Mouse (Mus musculus) lung, postnatal 10 days (tissue): ENCODE measurements around the gene Endod1.

ENCODE experiments used
- DNase-seq: peaks from one replicate; pipeline ENCODE4 v3.0.0; 2021

Endod1 gene

DNA sequence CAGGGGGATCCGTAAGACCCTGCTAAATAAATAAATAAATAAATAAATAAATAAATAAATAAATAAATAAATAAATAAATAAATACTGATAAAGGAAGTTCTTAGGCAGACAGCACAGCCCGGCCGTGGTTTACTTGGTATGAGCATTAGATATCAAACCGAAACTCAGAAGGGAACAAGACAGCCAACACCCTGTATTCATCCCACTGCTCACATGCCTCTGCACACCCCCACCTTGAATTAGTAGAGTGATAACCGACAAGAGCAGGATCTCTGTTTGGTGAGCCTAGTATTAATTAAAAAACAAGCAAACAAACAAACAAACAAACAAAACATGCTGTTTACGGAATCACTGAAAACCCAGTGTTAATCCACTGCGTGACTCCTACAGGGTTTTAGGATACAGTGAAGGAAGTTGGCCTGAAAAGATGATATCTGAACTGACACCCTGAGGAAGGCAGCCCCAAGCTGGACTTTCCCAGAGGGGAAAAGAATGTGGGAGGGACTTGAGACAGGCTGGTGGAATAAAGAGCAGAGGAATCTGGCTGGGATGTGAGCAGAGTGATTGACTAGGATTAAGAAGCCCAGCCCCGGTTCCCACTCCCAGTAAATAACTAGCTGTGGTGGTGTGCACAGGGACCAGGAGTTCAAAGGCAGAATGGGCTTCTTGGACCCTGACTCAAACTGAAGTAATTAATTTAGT, at the start of gene Endod1:
Gene Endod1, minus strand, starts transcription at position 155 of the 703 bp plus-strand sequence.
- peak; percentile 74 for DNase-seq

DNA sequence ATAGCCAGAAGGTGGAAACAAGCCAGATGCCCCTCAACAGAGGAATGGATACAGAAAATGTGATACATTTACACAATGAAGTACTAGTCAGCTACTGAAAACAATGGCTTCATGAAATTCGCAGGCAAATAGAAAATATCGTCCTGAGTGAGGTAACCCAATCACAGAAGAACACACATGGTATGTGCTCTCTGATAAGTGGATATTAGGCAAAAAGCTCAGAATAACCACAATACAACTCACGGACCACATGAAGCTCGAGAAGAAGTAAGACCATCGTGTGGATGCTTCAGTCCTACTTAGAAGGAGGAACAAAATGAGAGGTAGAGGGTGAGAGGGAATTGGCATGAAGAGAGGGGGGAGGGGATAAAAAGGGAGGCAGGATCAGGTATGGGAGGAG, 27.8 kb upstream of the Endod1 start:
- DNase-seq: no peak

DNA sequence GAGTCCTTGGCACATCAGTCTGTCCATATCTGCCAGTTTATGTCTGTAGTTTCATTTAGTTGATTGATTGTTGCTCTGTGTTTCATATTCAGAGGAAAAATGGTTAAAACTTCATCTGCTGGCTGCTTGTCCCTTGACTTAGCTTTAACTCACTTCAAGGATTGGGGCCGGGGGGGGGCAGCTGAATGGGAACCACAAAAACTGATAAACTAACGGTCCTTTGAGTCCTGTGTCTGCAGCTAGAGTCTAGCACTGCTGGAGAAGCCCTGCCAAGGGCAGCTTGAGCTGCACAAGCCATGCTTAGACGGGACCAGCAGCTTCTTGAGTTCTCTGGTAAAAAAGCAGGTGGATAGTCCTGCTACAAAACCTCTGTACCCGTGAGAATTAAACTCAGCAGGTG, 26.7 kb upstream of the Endod1 start:
- no peak for DNase-seq

DNA sequence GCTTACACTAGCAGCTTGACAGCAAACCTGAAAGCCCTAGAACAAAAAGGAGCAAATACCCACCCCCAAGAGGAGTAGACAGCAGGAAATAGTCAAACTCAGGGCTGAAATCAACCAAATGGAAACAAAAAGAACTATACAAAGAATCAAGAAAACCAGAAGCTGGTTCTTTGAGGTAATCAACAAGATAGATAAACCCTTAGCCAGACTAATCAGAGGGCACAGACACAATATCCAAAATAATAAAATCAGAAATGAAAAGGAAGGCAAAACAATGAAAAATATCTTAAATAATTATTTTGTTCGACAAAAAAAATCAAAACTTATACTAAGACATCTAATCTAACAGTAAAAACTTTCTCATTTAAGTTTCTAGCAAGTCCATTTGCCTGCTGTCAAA, 24.7 kb upstream of the Endod1 start:
- no peak for DNase-seq

DNA sequence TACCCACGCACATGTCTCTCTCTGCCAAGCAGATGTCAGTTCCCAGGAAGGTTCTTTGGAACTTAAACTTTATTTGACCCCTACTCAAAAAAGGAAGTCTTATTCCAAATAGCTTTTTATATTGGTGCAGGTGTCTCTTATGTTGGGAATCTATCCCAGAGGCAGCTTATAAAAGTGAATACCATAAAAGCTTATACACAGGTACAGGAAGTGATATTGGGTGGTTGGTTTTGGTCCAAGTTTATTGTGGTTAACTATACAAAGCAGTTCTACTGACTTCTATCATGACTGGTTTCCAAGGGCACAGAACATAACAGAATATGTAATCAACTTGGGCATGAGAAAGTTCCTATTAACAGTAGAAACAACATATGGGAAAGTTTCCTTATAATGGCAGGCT, 20.8 kb upstream of the Endod1 start:
- DNase-seq: no peak

DNA sequence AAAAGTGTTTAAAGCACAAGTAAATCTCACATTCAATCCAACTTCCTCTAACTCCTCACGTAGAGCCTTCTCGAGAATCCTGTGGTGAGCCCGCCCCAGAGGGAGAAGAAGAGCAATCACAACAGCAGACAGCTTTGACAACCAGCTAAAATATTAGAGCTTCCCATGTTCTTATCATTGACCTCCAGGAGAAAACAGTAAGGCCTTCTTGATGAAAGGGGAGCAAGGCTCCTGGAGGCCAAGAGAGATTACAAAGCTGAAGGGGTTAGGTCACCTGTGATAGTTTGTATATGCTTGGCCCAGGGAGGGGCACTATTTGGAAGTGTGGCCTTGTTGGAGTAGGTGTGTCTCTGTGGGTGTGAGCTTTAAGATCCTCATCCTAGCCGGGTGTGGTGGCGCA, 19.1 kb upstream of the Endod1 start:
- no peak for DNase-seq

DNA sequence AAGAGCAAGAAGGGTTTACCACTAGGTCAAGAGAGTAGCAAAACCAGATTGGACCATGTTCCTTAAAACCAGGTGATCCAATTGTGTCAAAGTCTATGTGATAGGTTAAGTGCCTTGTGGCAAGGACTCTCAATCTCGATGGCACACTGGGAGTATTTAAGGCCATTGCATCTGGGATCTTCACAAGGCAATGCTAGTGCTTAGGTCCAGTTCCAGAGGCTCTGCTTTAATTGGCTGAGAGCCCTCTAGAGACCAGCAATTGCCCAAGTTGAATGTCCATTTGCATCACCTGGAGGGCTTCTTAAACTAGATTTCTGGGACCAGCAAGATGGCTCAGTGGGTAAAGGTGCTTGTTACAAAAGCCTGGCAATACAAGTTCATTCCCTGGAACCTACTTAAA, 17.6 kb upstream of the Endod1 start:
- DNase-seq: no peak

DNA sequence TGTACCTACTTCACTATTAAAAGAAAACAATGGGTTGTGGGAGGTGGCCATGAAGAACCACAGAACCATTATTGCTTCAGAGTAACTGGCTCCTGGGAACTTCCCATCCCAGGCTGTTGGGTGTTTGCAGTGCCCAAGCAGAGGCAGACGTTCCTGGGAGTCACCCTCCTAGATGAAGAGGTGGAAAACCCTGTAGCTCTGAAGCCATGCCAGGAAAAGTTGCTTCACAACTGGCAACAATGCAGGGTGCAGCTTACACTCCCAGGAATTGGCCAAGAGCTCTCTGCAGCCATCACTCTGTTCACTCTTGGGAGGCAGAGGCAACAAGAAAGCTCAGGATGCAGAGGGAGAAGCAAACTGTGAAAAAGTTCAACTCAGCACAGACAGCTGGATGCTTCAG, 16.8 kb upstream of the Endod1 start:
- peak; percentile 36 for DNase-seq

DNA sequence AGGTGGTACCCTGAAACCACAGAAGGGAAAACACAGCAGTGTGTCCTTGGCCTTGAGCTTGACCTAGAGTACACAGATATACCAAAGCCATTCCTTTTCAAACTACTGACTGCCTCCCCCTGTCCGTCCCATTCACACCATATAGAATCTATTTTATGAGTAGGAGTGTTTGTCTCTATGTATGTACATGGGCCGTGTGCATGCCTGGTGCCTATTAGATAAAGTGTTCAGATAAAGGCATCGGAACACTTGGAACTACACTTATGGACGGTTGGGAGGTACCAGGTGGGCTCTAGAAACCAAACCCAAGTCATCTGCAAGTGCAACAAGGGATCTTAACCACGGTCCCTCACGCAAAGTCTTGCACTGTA, 16.1 kb upstream of the Endod1 start:
- DNase-seq: no peak

DNA sequence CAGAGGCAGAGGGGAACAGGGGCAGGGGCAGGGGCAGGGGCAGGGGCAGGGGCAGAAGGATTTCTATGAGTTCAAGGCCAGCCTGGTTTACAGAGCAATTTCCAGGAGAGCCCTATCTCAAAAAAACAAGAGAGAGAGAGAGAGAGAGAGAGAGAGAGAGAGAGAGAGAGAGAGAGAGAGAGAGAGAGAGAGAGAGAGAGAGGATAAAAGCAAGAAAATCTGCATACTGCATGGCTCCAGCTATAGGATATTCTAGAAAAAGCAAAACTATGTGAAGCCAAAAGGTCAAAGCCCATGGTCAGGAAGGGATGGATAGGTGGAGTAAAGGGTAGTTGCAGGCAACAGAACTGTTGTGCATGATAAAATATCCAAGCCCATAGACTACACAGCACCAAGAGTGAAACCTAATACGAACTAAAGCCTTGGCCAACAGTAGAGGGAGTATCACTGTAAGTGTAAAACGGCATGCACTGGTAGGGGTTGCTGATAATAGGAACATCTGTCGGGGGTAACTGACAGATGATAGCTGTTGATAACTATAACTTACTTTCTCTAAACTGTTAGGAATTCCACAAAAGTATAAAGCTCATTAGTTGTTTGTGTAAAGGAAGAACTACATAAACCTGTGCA, 15.6 kb upstream of the Endod1 start:
- DNase-seq: no peak

DNA sequence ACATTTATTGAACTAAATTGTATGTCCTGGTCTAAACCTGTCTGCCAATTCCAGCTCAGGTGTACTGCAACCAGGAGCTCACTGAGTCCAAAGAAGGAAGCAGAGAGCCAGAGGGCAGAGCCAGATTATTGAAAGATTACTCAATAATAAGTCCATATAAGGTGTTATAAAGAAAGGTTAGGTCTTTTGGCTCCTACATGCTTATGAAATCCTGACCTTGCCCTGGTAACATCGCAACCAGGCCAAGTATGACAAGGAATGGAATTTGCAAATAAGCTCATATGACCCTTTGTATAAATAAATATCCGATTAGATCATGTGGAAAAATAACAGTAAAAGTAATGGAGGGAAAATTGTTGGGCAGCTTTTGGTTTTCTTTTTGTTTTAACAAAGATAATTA, 14.8 kb upstream of the Endod1 start:
- no peak for DNase-seq

DNA sequence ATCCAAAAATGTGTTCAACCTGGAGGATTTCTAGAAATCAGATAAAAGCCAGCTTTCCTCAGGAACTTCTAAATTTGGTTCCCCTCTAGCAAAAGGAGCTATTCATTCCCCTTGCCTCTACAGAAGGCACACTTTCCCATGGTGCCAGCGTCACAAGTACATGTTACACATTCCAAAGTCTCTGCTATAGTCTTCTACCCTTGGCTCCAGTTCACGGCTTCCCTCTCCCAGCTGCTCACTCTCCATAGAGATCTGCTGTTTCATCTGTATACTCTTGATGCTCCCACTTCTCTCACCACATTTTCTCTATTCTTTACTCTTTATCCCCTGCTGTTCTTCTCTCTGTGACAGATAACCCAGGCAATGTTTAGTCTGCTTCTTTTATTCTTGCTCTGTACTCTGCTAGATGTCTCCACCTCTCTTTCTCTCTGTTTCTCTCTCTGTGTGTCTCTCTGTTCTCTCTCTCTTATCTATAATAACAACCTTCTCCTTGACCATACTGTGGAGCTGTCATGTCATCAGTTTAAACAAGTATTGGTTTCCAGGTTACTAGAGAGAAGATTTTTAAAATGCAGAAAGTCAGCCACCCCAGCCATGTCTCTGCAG, 13.8 kb upstream of the Endod1 start:
- DNase-seq: no peak

DNA sequence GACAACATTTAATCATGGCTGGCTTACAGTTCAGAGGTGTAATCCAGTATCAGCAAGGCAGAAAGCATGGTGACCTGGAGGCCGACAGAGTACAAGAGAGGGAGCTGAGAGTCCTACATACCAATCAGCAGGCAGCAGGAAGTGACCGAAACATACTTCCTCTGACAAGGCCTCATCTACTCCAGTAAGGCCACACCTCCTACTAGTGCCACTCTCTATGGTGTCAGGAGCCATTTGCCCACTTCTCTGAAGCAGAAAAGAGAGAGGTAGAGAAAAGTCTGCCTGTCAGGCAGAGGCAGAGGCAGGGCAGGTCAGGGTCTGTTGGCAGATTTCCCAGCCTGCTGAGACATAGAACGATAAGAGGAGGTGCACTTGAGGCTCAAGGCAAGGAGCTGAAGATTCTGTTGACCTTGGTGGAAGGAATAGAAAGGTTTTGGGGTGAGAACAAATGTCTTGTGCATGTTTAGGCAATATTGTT, 10.6 kb upstream of the Endod1 start:
- DNase-seq: no peak

DNA sequence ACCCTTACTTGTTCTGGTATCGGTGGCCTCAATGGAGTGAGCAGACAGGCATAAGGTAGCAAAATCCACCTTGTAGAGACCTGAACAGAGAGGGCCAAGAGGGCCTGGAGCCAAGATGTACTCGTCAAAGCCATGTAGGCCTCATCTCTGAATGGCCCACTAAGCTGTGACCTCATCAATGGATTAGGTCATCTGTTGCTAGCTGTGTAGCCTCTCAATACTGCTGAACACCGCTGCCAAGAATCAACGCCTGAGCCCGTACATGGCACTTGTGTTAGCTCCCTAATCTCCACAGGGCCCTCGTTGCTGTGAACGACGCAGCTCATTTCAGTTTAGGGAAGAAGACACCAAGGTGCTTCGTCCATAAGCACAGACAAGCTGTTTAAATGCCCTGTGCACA, 10.0 kb upstream of the Endod1 start:
- no peak for DNase-seq

DNA sequence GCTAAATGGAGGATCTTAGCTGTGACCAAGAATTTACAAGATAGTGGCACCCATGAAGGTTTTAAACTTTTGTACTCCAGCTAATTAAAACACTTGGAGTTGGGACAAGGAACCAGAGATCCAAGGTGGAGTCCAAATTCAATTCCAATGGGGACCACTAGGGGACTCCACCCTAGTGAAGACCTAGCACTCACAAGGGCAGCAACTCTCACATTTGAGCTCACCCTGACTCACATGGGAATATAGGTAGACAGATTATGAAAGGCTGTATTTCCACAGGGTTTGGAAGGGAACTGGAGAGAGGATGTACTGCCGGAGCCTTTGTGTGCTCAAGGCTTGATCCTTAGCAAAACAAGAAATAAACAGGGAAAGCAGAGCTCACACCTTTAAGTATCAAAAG, 9.0 kb upstream of the Endod1 start:
- peak; percentile 34 for DNase-seq

DNA sequence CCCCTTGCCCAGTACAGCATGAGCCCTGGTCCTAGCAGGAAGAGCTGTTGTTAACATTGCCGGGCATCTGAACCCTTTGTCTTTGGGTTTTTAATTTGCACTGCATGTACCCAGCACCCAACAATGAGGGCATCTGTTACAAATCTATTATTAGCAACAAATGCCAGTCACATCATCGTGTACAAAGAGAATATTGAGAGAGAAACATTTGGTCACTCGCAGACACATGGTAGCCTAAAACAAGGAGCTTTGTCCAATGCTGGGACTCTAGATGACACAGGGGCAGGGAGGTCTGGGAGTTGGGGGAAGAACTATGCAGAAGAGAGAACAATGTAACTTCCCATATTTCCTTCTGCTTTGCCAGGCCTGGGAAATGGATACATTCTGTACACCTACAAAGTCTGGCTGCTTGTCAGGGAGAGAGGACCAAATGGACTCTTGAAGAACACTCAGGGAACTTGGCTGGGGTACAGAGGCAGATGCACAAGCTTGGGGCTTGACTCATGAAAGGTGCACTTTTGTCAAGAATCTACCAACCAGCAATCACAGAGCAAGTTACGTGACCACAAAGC, 7.8 kb upstream of the Endod1 start:
- no peak for DNase-seq

DNA sequence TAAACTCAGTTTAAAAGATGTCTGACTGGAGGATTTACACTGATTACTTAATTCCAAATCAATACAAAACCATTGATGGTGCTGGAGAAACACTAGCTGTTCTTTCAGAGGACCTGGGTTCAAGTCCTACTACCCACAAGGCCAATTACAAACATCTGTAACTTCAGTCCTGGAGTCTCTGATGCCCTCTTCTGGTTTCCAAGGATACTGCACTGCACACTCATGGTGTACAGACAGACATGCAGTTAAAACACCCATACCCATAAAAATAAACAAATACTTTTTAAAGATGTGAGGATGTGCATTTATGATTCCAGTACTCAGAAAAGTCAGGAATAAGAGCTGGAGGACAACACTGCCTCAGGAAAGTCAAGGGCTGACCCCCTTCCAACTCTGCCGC, 6.7 kb upstream of the Endod1 start:
- DNase-seq: no peak

DNA sequence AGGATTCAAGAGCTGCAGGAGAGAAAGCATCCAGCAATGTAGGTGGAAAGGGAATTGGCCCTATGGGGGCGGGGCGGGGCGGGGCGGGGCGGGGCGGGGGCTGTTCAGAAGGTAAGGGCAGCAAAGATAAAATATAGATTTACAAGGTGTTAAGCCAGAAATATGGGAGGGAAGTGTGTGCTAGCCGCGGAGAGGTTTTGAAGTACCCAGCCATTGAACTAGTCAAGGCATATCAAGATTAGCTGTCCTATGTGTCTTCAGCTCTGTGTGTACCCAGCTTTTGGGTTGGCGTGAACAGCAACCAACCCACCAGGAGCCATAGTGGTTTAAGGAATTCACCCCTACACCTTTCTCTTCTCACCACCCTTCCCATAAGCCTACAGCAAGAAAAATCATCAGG, 5.5 kb upstream of the Endod1 start:
- no peak for DNase-seq

DNA sequence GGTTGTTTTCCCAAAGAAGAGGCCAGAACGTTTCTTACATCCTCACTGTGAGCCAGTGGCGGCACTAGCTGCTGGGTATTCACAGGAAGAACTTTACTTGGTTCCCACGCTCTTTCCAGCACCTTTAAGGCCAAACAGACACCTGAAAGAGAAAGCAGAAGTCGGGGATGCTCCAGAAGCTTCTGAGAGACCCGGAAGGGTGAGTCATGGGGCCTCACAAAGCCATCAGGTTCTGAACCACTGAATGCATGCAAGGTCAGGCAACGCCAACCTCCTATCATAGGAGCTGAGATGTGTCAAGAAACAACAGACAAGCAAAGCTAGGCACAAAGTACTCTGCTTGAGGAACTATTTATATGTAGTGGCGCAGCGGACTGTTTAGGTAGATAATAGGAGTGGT, 4.4 kb upstream of the Endod1 start:
- DNase-seq: no peak

DNA sequence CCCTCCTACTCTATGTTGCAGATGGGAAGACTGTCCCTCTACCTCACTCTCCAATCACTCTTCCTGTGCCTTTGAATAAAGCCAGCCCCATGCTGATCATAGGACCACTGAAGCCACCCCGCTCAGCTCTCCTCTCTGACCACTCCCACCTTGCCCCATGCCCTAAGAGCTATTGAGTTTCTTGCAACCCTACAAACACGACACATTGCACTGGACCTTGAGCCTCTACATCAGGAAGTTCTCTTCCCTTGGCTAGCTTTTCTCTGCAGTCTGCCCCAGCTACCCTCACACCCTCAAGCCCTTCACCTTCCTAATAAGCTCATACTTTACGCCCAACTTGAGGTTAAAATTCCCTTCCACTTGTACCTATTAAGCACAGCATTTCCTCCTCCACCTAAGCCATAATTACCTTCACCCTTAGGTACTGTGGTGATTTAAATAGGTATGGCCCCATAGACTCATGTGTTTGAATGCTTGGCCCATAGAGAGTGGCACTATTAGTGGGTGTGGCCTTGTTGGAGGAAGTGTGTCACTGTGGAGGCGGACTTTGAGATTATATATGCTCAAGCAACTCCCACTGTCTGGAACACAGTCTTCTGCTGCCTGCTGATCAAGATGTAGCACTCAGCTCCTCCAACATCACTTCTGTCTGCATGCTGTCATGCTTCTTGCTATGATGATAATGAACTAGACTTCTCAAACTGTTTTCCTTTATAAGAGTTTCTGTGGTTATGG, 2.0 kb upstream of the Endod1 start:
- no peak for DNase-seq

DNA sequence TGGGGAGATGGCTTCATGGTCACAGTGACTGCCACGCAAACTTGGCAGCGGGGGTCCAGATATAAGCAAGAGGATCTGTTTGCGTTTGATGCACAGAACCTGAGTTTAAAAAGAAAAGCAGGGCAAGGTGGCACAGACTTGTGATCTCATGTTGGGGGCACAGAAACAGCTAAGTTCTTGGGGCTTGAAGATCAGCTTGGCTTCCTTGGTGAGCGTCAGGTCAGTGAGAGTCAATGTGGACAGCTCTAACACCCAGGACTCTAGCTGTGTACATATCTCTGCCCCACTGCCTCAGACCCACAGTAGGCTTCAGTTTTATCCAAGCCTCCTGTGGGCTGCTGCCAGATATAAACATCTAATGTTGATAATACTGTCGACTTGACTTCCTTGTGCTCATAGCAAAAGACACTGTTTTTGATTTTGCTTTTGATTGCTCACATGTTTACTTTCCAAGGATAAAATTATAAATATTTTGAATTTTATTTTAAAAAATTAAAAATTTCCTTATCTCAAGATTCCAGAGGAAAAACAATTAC, 1.0 kb upstream of the Endod1 start:
- DNase-seq: peak; percentile 29

DNA sequence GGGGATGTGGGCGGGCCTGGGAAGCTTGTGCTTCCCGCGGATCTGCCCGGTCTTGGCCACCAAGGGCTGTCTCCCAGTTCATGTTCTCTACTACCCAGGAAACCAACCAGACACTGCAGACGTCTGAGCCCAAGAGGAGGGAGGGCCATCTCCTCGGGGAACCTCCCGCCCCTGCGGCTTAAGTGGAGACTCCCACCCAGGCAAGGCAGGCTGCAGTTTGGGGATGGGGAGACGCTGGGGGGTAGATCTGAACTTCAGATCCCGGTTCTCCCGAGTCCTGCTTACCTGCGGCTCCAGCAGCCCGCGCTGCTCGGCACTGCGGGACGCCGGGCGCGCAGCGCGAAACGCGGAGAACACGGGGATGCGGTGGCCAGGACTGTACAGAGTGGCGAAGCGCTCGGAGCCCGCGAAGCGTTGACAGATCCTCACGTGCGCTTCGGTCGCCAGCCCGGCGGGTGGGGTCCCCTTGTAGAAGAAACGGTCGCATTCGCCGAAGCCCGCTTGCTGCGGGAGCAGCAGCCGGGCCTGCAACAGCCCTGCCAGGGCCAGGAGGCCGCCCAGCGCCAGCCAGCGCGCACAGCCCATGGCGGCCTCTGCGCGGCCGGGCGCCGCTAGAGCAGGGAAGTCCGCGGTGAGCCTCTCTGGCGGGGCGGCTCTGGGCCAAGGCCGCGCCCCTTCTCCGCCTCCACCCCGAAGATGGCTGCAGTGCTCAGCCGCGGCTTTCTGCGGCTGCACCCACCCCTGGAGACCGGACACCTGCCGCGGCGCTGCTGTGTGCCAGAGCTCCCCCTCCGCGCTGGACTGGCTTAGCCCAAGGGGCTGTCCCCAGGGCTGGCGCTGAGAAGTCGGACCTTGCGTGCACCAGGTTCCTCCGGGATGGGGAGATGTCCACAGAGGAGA, 671 bp downstream of the Endod1 start:
- peak; percentile 92 for DNase-seq
